Mouse (Mus musculus): Measurements from ENCODE around the gene Ccdc33. TPM values are rescaled to one million over a fixed set of nuclear protein-coding genes. Genes with fewer than 3 reads are reported as not detected.

The Ccdc33 gene
- polyA plus RNA-seq, 1 experiment from 2014 or later, result 1.5 TPM

- Histone ChIP-seq H3K9ac (peak overlapping the region; percentile 51), H3K27me3 (peaks cover 27% of the 10 kb centered on the region), H3K4me3 (peak overlapping the region; percentile 32), H3K27ac (no peak overlapping the region), H3K4me1 (peaks cover 12% of the 10 kb centered on the region), H3K4me2 (replicated peaks) (peak overlapping the region; percentile 60), H3K9me3 (replicated peaks) (no peaks in the 10 kb centered on the region), H3K36me3 (no peaks in the 10 kb centered on the region)
- 1% methylated on average over 20 of the region's 20 CpGs for WGBS
- ATAC-seq (ENCODE audit: low FRiP score), result peak; percentile 85
Observed at GRCm38 (mm10) chr9:57998032-57998659, 120.5 kb downstream of the Ccdc33 start.

GRCm38 (mm10) chr9:57997511-57998031, 121.1 kb downstream of the Ccdc33 start:
- H3K27me3 ChIP-seq, result peaks cover 27% of the 10 kb centered on the region
- no peak overlapping the region for H3K27ac ChIP-seq
- peak overlapping the region; percentile 32 for H3K4me3 ChIP-seq
- no peaks in the 10 kb centered on the region for H3K9me3 ChIP-seq (replicated peaks)
- H3K36me3 ChIP-seq, result no peaks in the 10 kb centered on the region
- no peak; the same call in 1 of the 2 replicates for ATAC-seq (ENCODE audit: low FRiP score)
- 24% methylated on average over 12 of the region's 13 CpGs for WGBS
- peak overlapping the region; percentile 51 for H3K9ac ChIP-seq
- H3K4me1 ChIP-seq, result peaks cover 14% of the 10 kb centered on the region
- peak overlapping the region; percentile 60 for H3K4me2 ChIP-seq (replicated peaks)

DNA sequence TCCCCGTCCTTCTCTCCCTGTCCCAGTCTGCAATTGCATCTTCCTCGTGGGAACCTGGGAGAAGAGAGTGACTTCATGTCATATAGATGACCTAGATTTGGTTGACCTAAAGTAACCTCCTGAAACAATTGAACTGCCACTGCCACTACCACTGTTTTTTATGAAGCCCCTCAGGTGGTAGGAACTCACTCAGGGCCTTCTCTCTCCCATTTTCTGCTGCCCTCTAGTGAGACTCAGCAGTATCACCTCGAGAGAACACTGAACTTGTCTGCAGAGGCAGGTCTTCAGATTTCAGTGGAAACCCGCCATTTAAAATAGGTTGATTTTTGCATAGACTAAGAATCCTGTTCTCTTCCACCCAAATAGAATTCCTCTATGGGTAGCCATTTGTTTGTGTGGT, 123.3 kb downstream of the Ccdc33 start:
- H3K4me2 ChIP-seq (replicated peaks), result no peak overlapping the region
- WGBS, result 38% methylated on average over 4 of the region's 4 CpGs
- H3K4me3 ChIP-seq, result no peak overlapping the region
- no peak overlapping the region for H3K9ac ChIP-seq
- peaks cover 24% of the 10 kb centered on the region for H3K27me3 ChIP-seq
- no peak overlapping the region for H3K27ac ChIP-seq
- no peak for ATAC-seq (ENCODE audit: low FRiP score)
- H3K4me1 ChIP-seq, result peaks cover 14% of the 10 kb centered on the region
- no peaks in the 10 kb centered on the region for H3K9me3 ChIP-seq (replicated peaks)
- no peaks in the 10 kb centered on the region for H3K36me3 ChIP-seq

- no peaks in the 10 kb centered on the region for H3K9me3 ChIP-seq (replicated peaks)
- H3K4me2 ChIP-seq (replicated peaks), result no peak overlapping the region
- no peak overlapping the region for H3K9ac ChIP-seq
- H3K4me1 ChIP-seq, result peaks cover 12% of the 10 kb centered on the region
- H3K36me3 ChIP-seq, result no peaks in the 10 kb centered on the region
- no peak for ATAC-seq (ENCODE audit: low FRiP score)
- H3K4me3 ChIP-seq, result no peak overlapping the region
- H3K27ac ChIP-seq, result no peak overlapping the region
- H3K27me3 ChIP-seq, result peaks cover 19% of the 10 kb centered on the region
- 47% methylated on average over 8 of the region's 8 CpGs for WGBS
Observed at GRCm38 (mm10) chr9:57992781-57993591, 125.6 kb downstream of the Ccdc33 start.

DNA sequence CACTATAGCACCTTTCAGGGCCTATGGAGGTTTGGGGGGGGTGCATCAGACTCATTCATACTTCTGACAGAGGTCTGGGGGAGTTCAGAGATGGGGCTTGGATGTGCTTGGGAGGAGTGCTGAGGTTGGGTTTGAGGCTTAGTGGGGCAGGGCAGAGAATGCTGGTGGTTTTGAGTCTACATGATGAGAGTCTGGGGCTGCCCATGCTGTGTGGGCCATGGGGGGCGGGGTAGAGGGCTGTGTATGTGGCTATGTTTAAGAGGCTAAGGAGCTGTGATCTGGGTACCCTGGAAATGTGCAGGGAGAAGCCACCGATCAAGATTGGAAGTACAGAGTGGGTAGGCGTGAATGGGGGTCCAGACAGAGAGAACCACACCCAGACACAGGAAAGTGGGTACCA, 126.6 kb downstream of the Ccdc33 start:
- Histone ChIP-seq H3K4me2 (replicated peaks) (no peak overlapping the region), H3K4me3 (no peak overlapping the region), H3K4me1 (peaks cover 6% of the 10 kb centered on the region; the same call in 1 of the 2 replicates), H3K27me3 (peaks cover 9% of the 10 kb centered on the region), H3K27ac (no peak overlapping the region), H3K36me3 (no peaks in the 10 kb centered on the region), H3K9me3 (replicated peaks) (no peaks in the 10 kb centered on the region), H3K9ac (no peak overlapping the region)
- 83% methylated on average over 3 of the region's 3 CpGs for WGBS
- no peak for ATAC-seq (ENCODE audit: low FRiP score)

- Histone ChIP-seq H3K4me3 (no peak overlapping the region), H3K27me3 (no peaks in the 10 kb centered on the region; the same call in 1 of the 2 replicates), H3K27ac (no peak overlapping the region), H3K4me1 (peaks cover 6% of the 10 kb centered on the region; the same call in 1 of the 2 replicates), H3K9ac (no peak overlapping the region), H3K4me2 (replicated peaks) (no peak overlapping the region), H3K36me3 (no peaks in the 10 kb centered on the region), H3K9me3 (replicated peaks) (no peaks in the 10 kb centered on the region)
- 44% methylated on average over 10 of the region's 10 CpGs for WGBS
- no peak for ATAC-seq (ENCODE audit: low FRiP score)
Observed at GRCm38 (mm10) chr9:57990438-57991110, 128.0 kb downstream of the Ccdc33 start.

GRCm38 (mm10) chr9:57989309-57989708, 129.3 kb downstream of the Ccdc33 start:
- no peak overlapping the region for H3K9ac ChIP-seq
- ATAC-seq (ENCODE audit: low FRiP score), result no peak
- 88% methylated on average over 6 of the region's 6 CpGs for WGBS
- H3K4me3 ChIP-seq, result no peak overlapping the region
- H3K27me3 ChIP-seq, result no peaks in the 10 kb centered on the region; the same call in 1 of the 2 replicates
- no peak overlapping the region for H3K27ac ChIP-seq
- no peak overlapping the region for H3K4me2 ChIP-seq (replicated peaks)
- no peaks in the 10 kb centered on the region for H3K36me3 ChIP-seq
- H3K4me1 ChIP-seq, result peaks cover 6% of the 10 kb centered on the region; the same call in 1 of the 2 replicates
- no peaks in the 10 kb centered on the region for H3K9me3 ChIP-seq (replicated peaks)

GRCm38 (mm10) chr9:57988098-57988497, 130.5 kb downstream of the Ccdc33 start:
- Histone ChIP-seq H3K27me3 (no peaks in the 10 kb centered on the region; the same call in 1 of the 2 replicates), H3K4me3 (no peak overlapping the region), H3K27ac (no peak overlapping the region), H3K36me3 (no peaks in the 10 kb centered on the region), H3K9ac (no peak overlapping the region), H3K9me3 (replicated peaks) (no peaks in the 10 kb centered on the region), H3K4me2 (replicated peaks) (no peak overlapping the region), H3K4me1 (peaks cover 2% of the 10 kb centered on the region; the same call in 1 of the 2 replicates)
- no peak for ATAC-seq (ENCODE audit: low FRiP score)
- WGBS, result 84% methylated on average over 2 of the region's 2 CpGs

DNA sequence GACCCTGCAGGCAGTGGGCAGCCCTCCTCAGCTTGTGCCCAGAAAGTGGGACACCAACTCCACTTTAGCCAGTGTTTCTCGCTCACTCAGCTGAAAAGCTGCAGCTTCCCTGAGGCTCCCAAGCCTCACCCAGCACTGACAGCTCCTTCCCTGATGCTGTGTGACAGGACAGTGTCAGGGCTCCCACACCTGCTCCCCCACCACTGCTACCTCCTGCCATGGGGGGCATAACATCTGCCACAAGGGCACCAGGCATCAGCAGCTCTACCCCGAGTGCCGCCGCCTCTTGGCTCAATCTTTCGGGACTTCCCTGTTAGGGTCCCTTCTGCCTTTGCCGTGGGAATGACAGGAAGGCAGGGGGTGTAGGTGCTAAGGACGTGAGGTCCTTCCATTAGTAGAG, 132.3 kb downstream of the Ccdc33 start:
- H3K27ac ChIP-seq, result no peak overlapping the region
- H3K4me3 ChIP-seq, result no peak overlapping the region
- H3K4me1 ChIP-seq, result no peaks in the 10 kb centered on the region
- no peak overlapping the region for H3K4me2 ChIP-seq (replicated peaks)
- ATAC-seq (ENCODE audit: low FRiP score), result no peak
- no peak overlapping the region for H3K9ac ChIP-seq
- no peaks in the 10 kb centered on the region for H3K27me3 ChIP-seq
- 71% methylated on average over 7 of the region's 7 CpGs for WGBS
- H3K9me3 ChIP-seq (replicated peaks), result no peaks in the 10 kb centered on the region
- H3K36me3 ChIP-seq, result no peaks in the 10 kb centered on the region

DNA sequence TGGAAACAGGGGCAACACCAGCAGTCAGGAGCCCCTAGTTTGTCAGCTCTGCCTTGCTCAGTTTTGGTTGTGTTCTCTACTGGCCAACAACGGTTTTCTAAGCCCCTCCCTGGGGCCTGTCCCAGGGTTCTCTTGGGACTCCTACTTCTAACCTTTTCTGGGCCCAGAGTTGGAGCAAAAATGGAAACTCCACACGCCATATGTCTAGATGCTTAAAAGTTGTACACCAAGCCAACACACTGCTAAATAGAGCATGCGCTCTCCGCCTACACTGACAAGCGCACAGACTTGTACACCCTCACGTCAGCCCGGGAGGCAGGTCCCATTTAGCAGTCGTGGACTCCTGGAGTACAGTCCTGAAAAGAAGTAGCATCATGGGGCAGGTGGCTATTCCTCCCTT, 133.3 kb downstream of the Ccdc33 start:
- Histone ChIP-seq H3K36me3 (no peaks in the 10 kb centered on the region), H3K4me1 (no peaks in the 10 kb centered on the region), H3K9ac (no peak overlapping the region), H3K4me3 (no peak overlapping the region), H3K4me2 (replicated peaks) (no peak overlapping the region), H3K27me3 (no peaks in the 10 kb centered on the region), H3K27ac (no peak overlapping the region), H3K9me3 (replicated peaks) (no peaks in the 10 kb centered on the region)
- ATAC-seq (ENCODE audit: low FRiP score), result no peak
- 94% methylated on average over 8 of the region's 8 CpGs for WGBS

GRCm38 (mm10) chr9:57980570-57980969, 138.1 kb downstream of the Ccdc33 start:
- no peak overlapping the region for H3K4me2 ChIP-seq (replicated peaks)
- ATAC-seq (ENCODE audit: low FRiP score), result no peak
- no peaks in the 10 kb centered on the region for H3K4me1 ChIP-seq
- no peaks in the 10 kb centered on the region for H3K27me3 ChIP-seq
- no peak overlapping the region for H3K4me3 ChIP-seq
- no peak overlapping the region for H3K27ac ChIP-seq
- no peaks in the 10 kb centered on the region for H3K36me3 ChIP-seq
- WGBS, result 85% methylated on average over 10 of the region's 10 CpGs
- no peaks in the 10 kb centered on the region for H3K9me3 ChIP-seq (replicated peaks)
- H3K9ac ChIP-seq, result no peak overlapping the region

GRCm38 (mm10) chr9:57978858-57979257, 139.8 kb downstream of the Ccdc33 start:
- H3K9me3 ChIP-seq (replicated peaks), result no peaks in the 10 kb centered on the region
- no peak overlapping the region for H3K4me3 ChIP-seq
- H3K27ac ChIP-seq, result no peak overlapping the region
- no peaks in the 10 kb centered on the region for H3K36me3 ChIP-seq
- no peak overlapping the region for H3K4me2 ChIP-seq (replicated peaks)
- H3K27me3 ChIP-seq, result no peaks in the 10 kb centered on the region
- no peak overlapping the region for H3K9ac ChIP-seq
- H3K4me1 ChIP-seq, result no peaks in the 10 kb centered on the region
- ATAC-seq (ENCODE audit: low FRiP score), result no peak
- WGBS, result 75% methylated on average over 3 of the region's 3 CpGs
